Mouse (Mus musculus) T-helper 17 cell (primary cell): Measurements from ENCODE around the gene Colgalt2.

ENCODE experiments used
- in situ Hi-C, 2 experiments: fragments of 300-600 bp; cut with MboI, MseI; formaldehyde crosslinking; loops; 1 replicate in 1 of 2; 2 replicates in 1 of 2; pipeline ENCODE4 v1.15.1; 2025; ENCODE audit warnings: high pct_unique_total_duplicates in 2 of 2

The Colgalt2 gene

GRCm38 (mm10) chr1:152476126-152476525 is 76.5 kb downstream of the Colgalt2 start:
- in situ Hi-C loops, result no loop called here

- in situ Hi-C loops, result no loop called here
These were observed 91.2 kb downstream of the Colgalt2 start for GRCm38 (mm10) chr1:152490842-152491241.

GRCm38 (mm10) chr1:152492258-152492657 is 92.6 kb downstream of the Colgalt2 start:
- in situ Hi-C loops, result no loop called here

- in situ Hi-C loops, result no loop called here
These were observed 97.2 kb downstream of the Colgalt2 start for GRCm38 (mm10) chr1:152496831-152497230.

- in situ Hi-C loops, result no loop called here
These were observed 98.0 kb downstream of the Colgalt2 start for GRCm38 (mm10) chr1:152497581-152497980.

- in situ Hi-C loops, result no loop called here
These were observed 100.2 kb downstream of the Colgalt2 start for GRCm38 (mm10) chr1:152499802-152500201.

GRCm38 (mm10) chr1:152506175-152506574 is 106.5 kb downstream of the Colgalt2 start:
- in situ Hi-C loops, result no loop called here

- in situ Hi-C loops, result no loop called here
These were observed 107.1 kb downstream of the Colgalt2 start for GRCm38 (mm10) chr1:152506726-152507125.

- in situ Hi-C loops, result no loop called here
These were observed 109.0 kb downstream of the Colgalt2 start for GRCm38 (mm10) chr1:152508481-152509220.

GRCm38 (mm10) chr1:152511237-152511636 is 111.6 kb downstream of the Colgalt2 start:
- in situ Hi-C loops, result loop anchor here in 1 of 2 experiments (5.0 kb wide), 1 partner anchor 221 kb away; no protein-coding TSS in a partner anchor

- in situ Hi-C loops, result loop anchor here in 1 of 2 experiments (5.0 kb wide), 1 partner anchor 218 kb away; no protein-coding TSS in a partner anchor
These were observed 114.6 kb downstream of the Colgalt2 start for GRCm38 (mm10) chr1:152514256-152514655.

- in situ Hi-C loops, result no loop called here
These were observed 117.5 kb downstream of the Colgalt2 start for GRCm38 (mm10) chr1:152517057-152517570.

GRCm38 (mm10) chr1:152518971-152519370 is 119.3 kb downstream of the Colgalt2 start:
- in situ Hi-C loops, result no loop called here

GRCm38 (mm10) chr1:152520798-152521575 is 121.4 kb downstream of the Colgalt2 start:
- in situ Hi-C loops, result loop anchor here in 1 of 2 experiments (10.0 kb wide), 1 partner anchor 1104 kb away; no protein-coding TSS in a partner anchor

GRCm38 (mm10) chr1:152522226-152522625 is 122.6 kb downstream of the Colgalt2 start:
- in situ Hi-C loops, result loop anchor here in 1 of 2 experiments (10.0 kb wide), 1 partner anchor 1103 kb away; no protein-coding TSS in a partner anchor

GRCm38 (mm10) chr1:152523292-152523691 is 123.7 kb downstream of the Colgalt2 start:
- in situ Hi-C loops, result loop anchor here in 1 of 2 experiments (10.0 kb wide), 1 partner anchor 1102 kb away; no protein-coding TSS in a partner anchor

GRCm38 (mm10) chr1:152524098-152524892 is 124.7 kb downstream of the Colgalt2 start:
- in situ Hi-C loops, result loop anchor here in 1 of 2 experiments (10.0 kb wide), 1 partner anchor 1101 kb away; no protein-coding TSS in a partner anchor

GRCm38 (mm10) chr1:152524987-152525648 is 125.5 kb downstream of the Colgalt2 start:
- in situ Hi-C loops, result loop anchor here (5.0 to 25.0 kb wide), 3 partner anchors 222 to 1100 kb away; no protein-coding TSS in a partner anchor

- in situ Hi-C loops, result loop anchor here (5.0 to 25.0 kb wide), 3 partner anchors 221 to 1099 kb away; no protein-coding TSS in a partner anchor
These were observed 126.5 kb downstream of the Colgalt2 start for GRCm38 (mm10) chr1:152526154-152526553.

- in situ Hi-C loops, result loop anchor here (5.0 to 25.0 kb wide), 3 partner anchors 219 to 1097 kb away; no protein-coding TSS in a partner anchor
These were observed 128.6 kb downstream of the Colgalt2 start for GRCm38 (mm10) chr1:152528214-152528613.
